Mouse (Mus musculus): ENCODE data around the gene Zfyve21.

DNA sequence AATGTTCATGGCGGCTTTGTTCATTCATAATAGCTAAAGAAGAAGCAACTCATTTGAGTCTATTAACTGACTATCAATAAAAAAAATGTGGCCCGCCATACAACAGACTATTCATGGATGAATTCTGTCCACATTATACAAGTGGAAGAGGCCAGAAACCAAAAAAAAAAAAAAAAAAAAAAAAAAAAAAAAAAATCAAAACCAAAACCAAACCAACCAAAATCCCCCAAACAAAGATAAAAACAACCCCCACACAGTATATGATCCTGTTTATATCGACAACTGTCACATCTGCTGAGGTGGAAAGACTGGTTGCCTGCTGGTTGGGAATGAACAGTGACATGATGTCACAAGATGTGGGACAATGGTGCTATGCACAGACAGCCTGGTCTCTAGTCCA lies 61.5 kb downstream of the Zfyve21 start:
- TF ChIP-seq POLR2A (IDR thresholded peaks at IDR 0.05; ENCODE audit: insufficient read depth, low read depth, low read length) = no peak
- TF ChIP-seq EP300 (IDR thresholded peaks at IDR 0.05; ENCODE audit: insufficient read depth, low read depth, low read length) = no peak
- TF ChIP-seq CTCF (IDR thresholded peaks at IDR 0.05) = no peak

Measured in heart, adult 2 months (tissue).